Mouse (Mus musculus) inflammation-experienced regulatory T-cells, adult 16 weeks (primary cell): ENCODE measurements around the gene Gm438. TPM values are rescaled to one million over a fixed set of nuclear protein-coding genes. Genes with fewer than 3 reads are reported as not detected.

ENCODE experiments used
- polyA plus RNA-seq: library from polyadenylated mRNA; unstranded; fragments of 100-300 nt; shearing (Covaris generic); gene quantifications from one replicate; pipeline ENCODE4 v1.2.1, GENCODE M21; 2017

The Gm438 gene
- polyA plus RNA-seq = not detected

DNA sequence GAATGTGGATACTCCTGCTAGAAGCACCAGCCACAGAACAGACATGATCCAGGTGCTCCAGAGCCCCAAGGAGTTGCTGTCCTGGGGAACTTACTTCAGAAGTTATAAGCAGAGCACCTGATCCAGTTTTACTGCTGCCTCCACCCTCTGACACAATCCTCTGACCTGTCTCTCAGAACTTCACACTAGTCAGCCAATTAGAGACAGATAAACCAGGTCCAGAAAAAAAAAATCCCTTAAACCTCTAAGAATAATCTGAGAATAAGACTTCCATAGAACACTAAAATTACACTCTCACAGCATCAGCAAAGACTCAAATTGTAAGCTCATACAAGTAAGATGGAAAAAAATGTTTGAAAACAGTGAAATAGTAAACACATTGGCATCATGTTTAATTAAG lies at the start of gene Gm438:
Gm438 (minus strand) TSS at position 101 of the 400 bp plus-strand sequence.

Other genes starting within 250 kb of the Gm438 start
- gene Gm13124, start 221.4 kb downstream of the Gm438 start, polyA plus RNA-seq = not detected
- not detected for gene Aadacl4, start 172.9 kb downstream of the Gm438 start, polyA plus RNA-seq
- gene Gm436, start 100.2 kb downstream of the Gm438 start, polyA plus RNA-seq = not detected
- gene Gm13178, start 65.2 kb downstream of the Gm438 start, polyA plus RNA-seq = not detected
- 17.0 TPM for gene Dhrs3, start 106.2 kb upstream of the Gm438 start, polyA plus RNA-seq